Mouse (Mus musculus): ENCODE data around the gene Tekt2.

Tekt2 gene

DNA sequence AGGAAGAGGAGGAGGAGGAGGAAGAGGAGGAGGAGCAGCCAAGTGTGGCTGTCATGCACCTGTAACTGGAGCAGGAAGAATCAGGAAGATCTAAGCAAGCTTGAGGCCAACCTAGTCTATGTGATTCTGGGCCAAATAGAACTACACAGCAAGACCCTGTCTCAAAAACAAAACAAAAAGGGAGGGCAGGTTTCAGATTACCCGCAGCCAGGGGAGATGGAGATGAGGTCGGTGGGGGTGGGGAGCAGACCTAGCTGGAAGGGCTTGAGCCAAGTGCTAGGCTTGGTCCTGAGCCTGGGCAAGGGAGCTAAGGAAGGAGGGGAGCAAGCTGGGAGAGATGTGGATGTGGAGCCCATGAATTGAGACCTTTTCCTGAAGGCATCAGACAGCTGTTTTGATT, 18.7 kb downstream of the Tekt2 start:
- DNase-seq (ENCODE audit: low spot score) = no peak

DNA sequence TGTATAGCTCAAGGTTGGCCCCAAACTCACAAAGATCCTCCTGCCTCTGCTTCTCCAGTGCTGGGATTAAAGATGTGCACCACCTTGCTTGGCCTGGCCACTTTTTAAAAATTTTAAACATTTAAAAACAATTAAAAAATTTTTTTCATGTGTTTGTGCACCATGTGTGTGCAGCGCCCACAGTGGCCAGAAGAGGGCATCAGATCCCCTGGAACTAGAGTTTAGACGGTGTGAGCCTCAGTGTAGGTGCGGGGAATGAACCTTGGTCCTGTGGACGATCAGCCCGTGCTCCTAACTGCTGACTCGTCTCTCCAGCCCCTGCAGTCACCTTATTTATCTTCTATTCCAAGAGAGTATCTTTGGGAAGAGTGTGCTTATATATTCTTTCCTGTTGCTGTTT, 19.4 kb downstream of the Tekt2 start:
- DNase-seq (ENCODE audit: low spot score) = no peak

DNA sequence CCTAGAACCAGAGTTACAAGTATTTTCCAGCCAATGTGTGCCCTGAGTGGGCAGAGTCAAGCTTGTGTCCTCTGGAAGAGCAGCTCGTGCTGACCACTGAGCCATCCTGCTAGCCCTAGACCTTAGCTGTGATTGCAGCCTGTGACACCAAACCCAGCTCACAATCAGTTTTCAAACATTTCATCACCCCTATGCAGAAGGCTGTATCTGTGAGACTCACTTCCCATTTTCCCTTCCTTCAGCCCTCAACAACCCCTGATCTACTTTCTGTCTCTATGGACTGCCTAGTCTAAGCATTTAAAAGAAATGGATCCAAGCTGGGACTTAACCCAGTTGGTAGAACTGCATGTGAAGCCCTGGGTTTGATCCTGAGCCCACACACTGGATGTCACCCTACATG, 20.1 kb downstream of the Tekt2 start:
- no peak for DNase-seq (ENCODE audit: low spot score)

DNA sequence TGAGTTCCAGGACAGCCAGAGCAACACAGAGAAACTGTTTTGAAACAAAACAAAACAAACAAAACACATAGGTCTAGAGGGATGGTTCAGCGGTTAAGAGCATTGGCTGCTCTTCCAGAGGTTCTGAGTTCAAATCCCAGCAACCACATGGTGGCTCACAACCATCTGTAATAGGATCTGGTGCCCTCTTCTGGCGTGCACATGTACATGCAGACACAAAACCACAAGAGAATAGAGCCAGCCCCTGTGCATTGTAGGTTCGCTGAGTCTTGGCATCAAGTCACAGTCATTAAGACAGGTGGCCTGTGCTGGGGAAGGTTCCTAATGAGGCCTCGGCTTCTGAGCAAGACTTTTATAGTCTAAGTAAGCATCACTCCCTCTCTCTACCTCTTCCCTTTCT, 21.6 kb downstream of the Tekt2 start:
- DNase-seq (ENCODE audit: low spot score) = no peak

DNA sequence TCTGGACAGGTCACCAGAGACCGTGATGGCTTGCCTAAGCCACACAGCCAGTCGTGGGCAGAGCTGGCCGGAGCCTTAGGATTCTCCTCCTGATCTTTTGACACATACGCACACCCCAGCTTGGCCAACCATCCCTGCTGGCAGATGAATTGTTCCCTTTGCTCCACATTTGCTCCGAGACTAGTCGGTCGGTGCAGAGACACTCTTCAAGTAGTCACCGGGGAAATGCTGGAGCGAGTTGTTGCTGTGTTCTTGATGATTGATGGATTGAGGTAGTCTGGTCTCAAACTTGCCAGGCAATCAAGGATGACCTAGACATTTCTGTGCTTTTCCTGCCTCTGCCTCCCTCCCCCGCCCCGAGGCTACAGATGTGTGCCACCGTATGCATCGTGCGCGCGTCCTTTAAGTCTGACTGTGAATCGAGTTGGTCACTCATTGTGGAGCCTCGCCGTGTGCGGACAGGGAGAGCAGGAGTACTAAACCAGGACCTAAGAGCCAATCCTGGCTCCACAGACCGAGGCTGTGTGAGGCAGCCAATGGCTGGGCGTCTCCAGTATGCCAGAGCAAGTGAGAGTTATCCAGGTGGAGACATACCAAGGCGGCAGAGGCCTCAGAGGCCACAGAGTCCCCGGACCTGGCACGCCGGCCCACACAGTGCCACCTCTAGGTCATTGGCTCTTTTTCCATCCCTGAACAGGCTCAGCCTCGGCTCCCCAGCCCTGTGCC, 23.7 kb downstream of the Tekt2 start:
- DNase-seq (ENCODE audit: low spot score) = no peak

DNA sequence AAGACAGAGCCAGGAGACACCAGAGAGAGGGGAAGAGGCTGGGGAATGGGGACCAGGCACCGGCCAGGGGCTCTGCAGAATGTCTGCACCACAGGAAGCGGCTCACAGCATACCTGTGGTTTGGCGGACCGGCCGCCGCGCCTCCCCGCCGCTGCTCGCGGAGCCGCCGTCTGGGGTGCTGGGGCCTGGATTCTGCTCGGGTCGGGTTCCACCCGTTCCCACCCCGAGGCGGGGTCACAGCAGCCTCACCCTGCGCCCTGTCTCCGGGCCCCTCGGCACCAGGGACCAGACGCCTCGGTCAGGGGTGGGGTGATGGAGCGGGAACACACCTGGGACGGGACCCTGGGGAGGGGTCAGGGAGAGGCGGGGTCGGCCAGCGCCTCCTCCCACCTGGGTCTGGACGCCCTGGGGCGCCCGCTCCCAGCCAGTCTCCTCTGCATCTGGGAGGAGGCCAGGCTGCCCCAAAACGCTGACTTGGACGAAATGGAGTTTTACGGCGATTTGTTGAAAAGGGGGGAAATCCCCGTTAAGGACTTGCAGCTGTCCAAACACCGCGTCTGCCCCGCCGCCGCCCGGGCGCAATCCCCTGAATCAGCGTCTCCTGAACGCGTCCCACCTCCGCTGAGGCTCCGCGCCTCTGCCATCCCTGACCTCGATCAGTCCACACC, 24.4 kb downstream of the Tekt2 start:
- DNase-seq (ENCODE audit: low spot score) = no peak

DNA sequence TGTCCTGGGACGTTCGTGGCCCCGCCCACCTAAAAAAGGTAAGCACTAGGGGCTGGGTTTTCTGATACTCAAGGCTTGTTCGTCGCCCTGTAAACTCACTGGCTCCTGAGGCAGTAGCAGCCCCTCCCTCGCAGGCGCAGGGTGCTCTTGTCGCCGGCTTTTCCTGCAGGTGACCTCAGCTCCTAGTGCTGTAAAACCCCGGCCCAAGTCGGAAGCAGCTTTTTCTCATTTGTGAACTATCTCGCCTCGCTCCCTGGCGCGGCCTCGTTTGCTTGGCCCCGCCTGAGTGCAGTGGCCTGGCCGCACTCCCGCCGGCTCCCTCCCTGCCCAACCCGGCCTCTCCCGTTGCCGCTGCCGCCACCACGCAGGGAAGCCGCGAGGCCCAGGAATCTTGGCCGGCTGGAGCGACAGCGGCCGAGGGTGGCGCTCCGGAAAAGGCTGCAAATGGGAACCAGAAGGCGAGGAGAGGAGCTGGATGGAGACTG, 28.8 kb downstream of the Tekt2 start:
- DNase-seq (ENCODE audit: low spot score) = no peak

DNA sequence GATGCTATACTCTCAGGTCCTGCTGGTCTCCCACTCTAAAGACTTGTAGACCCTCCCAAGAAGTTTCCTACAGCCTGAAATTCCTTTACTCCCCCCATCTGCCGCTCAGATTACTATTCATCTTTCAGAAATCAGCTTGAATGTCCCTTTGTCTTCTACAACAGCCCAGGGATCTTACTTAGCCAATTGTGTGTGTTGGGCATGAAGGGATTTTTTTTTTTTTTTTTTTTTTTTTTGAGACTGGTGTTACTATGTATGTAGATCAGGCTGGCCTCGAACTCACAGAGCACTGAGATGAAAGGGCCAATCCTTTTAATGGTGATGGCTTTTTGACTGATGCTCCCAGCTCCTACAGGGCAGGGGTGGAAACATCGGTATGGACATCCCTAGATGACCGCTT, 29.6 kb downstream of the Tekt2 start:
- DNase-seq (ENCODE audit: low spot score) = no peak

DNA sequence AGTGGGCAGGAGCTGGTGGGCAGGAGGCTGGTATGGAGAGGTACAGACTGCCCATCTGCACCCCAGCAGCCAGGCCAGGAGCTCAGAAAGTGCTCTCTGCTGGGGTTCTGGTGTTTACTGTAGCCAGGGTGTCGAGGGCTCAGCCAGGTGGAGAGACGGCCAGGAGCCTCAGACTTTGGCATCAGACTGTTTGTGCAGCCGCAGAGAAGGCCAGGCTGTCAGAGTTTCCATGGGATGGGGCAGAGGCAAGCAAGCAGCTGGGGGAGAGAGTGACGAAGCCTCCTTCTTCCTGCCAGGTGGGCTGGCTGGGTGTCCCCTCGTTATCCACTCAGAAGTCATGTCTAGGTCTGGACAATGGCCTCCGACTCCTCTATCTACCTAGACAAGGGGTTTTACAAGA, 30.3 kb downstream of the Tekt2 start:
- no peak for DNase-seq (ENCODE audit: low spot score)

DNA sequence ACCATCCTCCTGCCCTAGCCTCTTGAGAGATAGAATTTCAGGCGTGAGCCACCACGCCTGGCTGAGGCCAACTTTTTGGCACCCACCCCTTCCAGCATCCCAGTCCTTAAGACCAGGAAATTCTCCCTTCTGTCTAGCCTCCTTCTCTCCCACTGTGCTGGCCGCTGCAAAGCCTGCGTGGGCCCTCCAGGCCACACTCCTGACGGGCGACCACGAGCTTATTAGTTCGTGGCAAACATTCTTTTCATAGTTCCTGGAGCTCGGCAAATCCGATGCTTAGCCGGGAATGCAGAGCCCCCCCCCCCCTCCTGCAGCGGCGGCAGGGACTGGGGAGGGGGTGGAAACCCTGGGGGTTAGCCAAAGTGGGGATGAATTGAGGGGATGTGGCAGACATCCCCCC, 34.3 kb downstream of the Tekt2 start:
- no peak for DNase-seq (ENCODE audit: low spot score)

DNA sequence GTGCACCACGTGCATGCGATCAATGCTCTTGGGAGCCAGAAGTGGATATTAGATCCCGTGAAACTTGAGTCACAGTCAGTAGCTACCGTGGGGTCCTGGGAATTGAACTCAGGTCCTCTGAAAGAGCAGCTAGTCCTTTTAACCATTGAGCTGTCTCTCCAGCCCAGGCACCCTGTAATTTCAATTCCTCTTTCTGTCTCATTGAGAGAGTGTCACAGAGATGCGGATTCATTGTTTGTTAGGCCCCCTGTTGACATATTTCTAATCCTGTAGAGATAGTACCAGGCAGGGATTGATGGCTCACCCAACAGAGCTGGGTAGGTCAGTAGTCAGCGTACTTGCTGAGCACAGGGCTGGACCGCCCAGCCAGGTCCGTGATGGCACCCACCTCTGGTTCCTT, 35.2 kb downstream of the Tekt2 start:
- no peak for DNase-seq (ENCODE audit: low spot score)

DNA sequence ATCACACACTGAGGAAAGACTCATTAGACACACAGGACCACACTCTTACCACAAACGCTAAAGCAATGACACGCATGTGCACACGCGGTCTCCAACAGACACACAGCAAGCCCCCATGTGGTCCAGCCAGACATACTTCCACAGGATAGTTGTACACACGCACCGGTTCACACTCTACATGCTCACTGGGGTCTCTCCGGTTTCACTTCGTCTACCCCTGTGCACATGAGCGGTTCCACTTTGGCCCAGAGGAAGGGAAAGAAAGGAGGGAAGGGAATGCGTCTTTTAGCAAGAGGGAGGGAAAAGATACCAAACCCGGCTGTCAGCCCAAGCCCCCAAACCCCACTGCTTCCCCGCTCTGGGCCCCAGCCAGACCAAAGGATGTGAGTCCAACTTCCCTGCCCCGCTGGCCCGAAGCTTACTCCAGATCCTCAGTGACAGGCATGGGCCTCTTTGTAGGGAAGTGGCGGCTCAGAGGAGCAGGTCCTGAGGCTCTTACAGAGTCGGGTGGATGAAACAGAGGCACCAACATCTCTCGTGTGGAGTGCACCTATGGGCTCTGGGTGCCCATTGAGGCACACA, 37.3 kb downstream of the Tekt2 start:
- no peak for DNase-seq (ENCODE audit: low spot score)

DNA sequence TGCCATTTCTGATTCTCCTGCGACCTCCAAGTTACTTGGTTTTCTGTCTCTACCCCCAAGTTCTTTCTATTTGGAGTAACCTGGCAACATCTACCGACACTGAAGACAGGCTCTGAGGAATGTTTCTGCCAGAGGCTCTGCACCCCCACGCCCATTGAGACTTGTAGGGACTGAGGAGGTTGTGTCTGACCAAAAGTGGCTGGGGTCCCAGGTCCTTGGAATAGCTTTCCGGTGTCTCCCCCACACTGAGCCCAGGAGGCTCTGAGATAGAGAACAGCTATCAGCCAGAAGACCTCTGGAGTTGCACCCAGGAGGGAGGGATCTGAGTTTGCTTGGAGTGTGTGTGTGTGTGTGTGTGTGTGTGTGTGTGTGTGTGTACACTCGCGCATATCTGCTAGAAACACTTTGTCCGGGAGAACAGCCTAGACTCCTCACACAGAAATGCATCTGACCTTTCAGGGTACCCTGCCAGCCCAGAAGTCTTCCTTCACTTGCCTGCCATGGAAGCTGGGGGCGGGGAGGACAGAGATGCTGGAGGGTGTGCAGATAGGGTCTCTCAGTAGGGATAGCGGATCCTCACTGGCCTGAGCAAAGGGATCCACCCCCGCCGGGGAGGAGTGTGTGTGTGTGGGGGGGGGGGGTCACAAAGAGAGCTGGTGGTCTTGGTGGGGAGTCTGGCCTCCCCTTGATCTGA, 38.0 kb downstream of the Tekt2 start:
- DNase-seq (ENCODE audit: low spot score) = no peak

DNA sequence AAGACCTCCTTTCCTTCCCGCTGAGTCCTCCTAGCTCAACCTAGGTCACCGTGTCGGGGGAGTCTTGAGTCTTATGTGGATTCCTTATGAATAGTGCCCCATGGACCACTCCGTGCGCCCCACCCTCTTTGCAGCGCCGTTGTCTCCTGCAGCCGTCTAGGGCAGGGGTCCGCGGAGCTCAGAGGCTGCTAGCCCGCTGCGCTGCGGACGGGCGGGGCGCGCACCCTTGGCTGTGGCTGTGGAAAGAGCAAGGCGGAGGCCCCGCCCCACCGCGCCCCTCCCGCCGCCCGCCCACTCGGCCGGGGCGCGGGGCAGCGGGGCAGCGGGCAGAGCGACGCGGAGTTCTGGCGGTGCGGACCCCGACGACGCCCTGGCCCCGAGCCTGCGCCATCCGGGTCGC, 39.0 kb downstream of the Tekt2 start, which contains the start of gene Col8a2:
Gene Col8a2, plus strand, starts transcription at position 302 of the 400 bp plus-strand sequence.
- no peak for DNase-seq (ENCODE audit: low spot score)

DNA sequence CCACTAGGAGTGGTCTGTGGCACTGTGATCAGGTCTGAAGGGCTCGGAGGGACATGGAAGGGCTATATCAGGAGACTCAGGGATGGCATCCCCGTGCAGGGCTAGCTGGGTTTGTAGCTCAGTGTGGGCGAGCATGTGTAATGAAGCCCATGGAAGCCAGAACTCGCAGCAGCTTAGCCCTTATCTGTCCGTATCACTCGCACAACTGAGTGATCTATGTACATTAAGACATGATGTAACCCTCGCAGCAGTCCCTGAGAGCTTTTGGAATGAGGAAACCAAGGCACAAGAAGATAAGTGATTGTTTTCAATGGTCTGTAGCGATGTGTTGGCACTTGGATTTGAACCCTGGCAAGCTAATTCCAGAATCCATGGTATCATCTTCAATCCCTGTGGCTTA, 41.9 kb downstream of the Tekt2 start:
- DNase-seq (ENCODE audit: low spot score) = no peak

DNA sequence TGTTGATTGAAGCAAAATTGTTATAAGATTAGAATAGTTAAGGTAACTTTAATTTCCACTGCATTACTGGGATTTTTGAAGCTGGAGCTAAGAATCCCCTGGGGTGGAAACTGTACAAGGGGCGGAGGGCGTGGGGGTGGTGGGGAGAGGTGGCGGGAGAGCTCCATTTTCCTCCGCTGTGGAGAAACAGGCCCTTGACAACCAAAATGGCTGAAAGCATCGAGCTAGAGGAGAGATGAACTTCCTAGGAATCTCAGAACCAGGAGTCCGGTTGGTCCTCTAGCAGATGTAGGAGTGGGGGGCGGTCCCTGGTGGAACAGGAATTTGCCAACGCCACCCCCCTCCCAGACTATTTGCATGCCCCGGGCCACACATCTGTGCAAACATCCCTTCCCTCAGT, 43.8 kb downstream of the Tekt2 start:
- no peak for DNase-seq (ENCODE audit: low spot score)

DNA sequence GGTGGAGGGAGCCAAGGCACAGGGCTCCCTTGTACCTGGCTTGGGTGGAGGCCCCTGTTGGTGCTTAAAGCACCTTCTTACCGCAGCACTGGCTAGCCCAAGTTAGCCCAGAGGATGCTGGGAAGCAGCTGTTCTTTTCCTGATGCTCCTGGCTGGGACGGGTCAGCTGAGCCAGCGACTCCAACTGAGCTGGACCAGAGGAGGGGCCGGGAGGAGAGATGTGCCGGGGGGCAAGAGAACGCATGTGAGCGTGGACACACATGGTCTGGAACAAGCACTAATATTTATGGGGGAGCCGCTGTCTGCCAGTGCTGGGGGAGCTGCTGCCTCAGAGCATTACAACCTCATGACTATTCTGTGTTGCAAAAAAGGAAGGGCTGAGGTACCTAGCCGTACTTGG, 46.5 kb downstream of the Tekt2 start:
- no peak for DNase-seq (ENCODE audit: low spot score)

DNA sequence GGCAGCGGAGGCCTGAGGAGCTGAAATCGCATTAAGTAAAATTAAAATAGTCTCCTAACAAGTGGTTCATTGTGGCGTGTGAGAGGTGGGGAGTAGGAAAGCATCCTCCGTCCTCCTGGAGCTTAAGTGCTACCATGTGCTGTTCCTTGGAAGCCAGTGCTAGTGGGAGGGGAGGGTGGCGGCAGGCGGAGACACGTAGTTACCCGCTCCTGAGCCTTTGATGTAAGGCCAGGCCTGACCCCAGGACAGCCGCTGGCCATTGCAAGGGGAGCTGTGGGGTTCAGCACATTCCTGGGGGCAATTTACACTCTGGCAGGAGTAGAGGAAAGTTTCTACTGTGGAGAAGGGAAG, 46.9 kb downstream of the Tekt2 start:
- DNase-seq (ENCODE audit: low spot score) = no peak

DNA sequence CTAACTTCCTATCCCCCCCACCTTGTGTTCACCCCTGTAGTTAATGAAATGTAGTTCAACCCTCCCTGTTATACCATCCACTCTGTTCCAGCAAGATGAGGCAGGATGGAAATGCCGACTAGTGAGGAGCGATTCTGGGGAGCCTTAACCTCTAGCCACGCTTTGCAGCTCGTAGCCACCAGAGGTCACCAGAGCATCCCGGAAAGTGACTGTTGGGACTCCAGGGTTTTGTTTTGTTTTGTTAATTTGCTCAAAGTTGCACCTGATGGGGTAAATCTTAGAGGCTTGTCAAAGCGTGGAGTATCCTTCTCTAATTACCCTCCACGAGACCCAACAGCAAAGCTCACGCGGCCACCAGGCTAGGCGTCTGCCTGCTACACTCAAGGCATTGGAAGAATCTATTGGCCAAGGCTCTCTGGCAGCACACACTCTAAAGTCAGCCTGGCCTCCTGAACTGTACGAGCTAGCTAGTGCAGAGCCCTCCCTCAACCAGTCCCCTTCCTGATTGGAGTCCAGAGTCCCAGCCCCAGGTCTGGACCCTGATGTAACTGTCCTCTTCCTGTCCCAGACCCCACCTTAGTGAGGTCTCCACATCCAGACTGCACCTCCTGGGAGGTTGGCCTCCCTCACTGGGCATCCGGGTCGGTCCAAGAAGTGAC, 47.5 kb downstream of the Tekt2 start:
- no peak for DNase-seq (ENCODE audit: low spot score)

DNA sequence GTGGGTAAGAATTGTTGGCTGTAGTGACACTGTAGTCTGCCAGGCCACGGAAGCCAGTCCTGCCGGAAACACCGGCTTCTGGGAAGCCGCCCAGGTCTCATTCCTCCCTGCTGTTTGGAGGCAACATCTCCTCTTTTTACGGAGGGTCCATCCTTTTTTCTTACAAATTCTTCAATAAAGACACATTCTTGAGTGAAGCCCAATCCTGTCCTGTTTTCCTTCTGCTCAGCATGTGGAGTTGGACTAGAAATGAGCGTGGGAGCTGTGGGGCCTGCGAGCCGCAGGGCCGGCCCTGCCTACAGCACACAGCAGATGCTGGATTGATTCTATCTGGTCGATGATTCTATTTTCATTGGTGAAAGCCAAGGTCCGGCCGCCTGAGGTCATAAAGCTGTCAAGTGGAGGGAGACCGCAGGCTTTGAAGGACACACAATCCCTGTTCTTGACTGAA, 49.8 kb downstream of the Tekt2 start:
- no peak for DNase-seq (ENCODE audit: low spot score)

DNA sequence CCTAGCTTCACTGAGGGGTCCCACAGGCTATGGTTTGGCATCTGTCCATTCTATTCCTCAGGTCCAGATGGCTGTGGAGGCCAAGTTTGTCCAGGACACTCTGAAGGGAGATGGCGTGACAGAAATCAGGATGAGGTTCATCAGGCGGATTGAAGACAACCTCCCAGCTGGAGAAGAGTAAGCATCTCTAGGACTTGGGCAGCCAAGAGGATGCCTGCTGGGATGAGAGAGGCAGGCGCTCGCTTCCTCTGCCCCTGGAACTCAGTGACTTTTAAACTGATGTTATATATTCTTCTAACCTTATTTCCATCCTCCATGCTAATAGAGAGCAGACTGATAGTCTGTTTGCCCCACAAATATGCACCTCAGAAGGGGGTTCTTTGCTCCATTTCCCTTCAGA, 50.4 kb downstream of the Tekt2 start:
- DNase-seq (ENCODE audit: low spot score) = no peak

DNA sequence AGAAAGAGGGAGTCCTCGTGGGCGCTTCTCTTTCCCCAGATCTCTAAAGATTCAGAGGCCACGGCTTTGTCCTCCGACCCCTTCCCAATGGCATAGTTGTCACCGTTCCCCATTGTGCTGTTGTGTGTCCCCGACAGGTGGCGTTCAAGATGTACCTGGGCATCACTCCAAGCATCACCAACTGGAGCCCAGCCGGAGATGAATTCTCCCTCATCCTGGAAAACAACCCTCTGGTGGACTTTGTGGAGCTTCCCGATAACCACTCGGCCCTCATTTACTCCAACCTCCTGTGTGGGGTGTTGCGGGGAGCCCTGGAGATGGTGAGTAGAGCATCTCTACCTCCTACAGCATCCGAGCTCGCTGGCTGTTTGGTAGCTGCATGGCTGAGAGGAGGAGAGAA, 51.7 kb downstream of the Tekt2 start:
- no peak for DNase-seq (ENCODE audit: low spot score)

All from left cerebral cortex, adult 11 months (tissue).